Mouse (Mus musculus): ENCODE measurements around the gene Zfp988.
"Not testable (repeated sequence)": the region's sequence is repeated elsewhere in the genome, so short reads cannot be mapped to it uniquely, and the experiment has no call there.

- TF ChIP-seq CTCF (conservative IDR thresholded peaks at IDR 0.05; ENCODE audit: low read length); POU5F1 (IDR thresholded peaks at IDR 0.05; ENCODE audit: borderline replicate concordance, low read length): not testable (repeated sequence)
These were observed 35.4 kb upstream of the Zfp988 start for GRCm38 (mm10) chr4:147270026-147270425.
